Mouse (Mus musculus): ENCODE data around the gene Csf1. TPM values are rescaled to one million over a fixed set of nuclear protein-coding genes. Genes with fewer than 3 reads are reported as not detected.

Csf1 gene
- 10.5 TPM for polyA plus RNA-seq (2015; fragmentation: Illumina TruSeq; extraction: RNeasy Lipid Tissue Mini Kit (QIAGEN cat#74804); ENCODE audit: insufficient read depth, low read depth, low replicate concordance)

GRCm38 (mm10) chr3:107759929-107760581 lies at the start of gene Csf1:
TSS of gene Csf1 (minus strand) at chr3:107760469.

GRCm38 (mm10) chr3:107695948-107696881 lies 64.1 kb downstream of the Csf1 start, which contains the start of gene Ahcyl1:
TSS of gene Ahcyl1 (minus strand) at chr3:107696560.

Other genes starting within 250 kb of the Csf1 start
- gene Slc6a17, start 242.5 kb downstream of the Csf1 start, polyA plus RNA-seq (2015; fragmentation: Illumina TruSeq; extraction: RNeasy Lipid Tissue Mini Kit (QIAGEN cat#74804); ENCODE audit: insufficient read depth, low read depth, low replicate concordance): 2.5 TPM
- not detected for gene Ubl4b, start 205.4 kb downstream of the Csf1 start, polyA plus RNA-seq (2015; fragmentation: Illumina TruSeq; extraction: RNeasy Lipid Tissue Mini Kit (QIAGEN cat#74804); ENCODE audit: insufficient read depth, low read depth, low replicate concordance)
- not detected for gene Alx3, start 165.4 kb downstream of the Csf1 start, polyA plus RNA-seq (2015; fragmentation: Illumina TruSeq; extraction: RNeasy Lipid Tissue Mini Kit (QIAGEN cat#74804); ENCODE audit: insufficient read depth, low read depth, low replicate concordance)
- gene Gm10961, start 129.1 kb downstream of the Csf1 start, polyA plus RNA-seq (2015; fragmentation: Illumina TruSeq; extraction: RNeasy Lipid Tissue Mini Kit (QIAGEN cat#74804); ENCODE audit: insufficient read depth, low read depth, low replicate concordance): not detected
- gene Strip1, start 128.8 kb downstream of the Csf1 start, polyA plus RNA-seq (2015; fragmentation: Illumina TruSeq; extraction: RNeasy Lipid Tissue Mini Kit (QIAGEN cat#74804); ENCODE audit: insufficient read depth, low read depth, low replicate concordance): 11.4 TPM
- gene Ahcyl1, start 63.9 kb downstream of the Csf1 start, polyA plus RNA-seq (2015; fragmentation: Illumina TruSeq; extraction: RNeasy Lipid Tissue Mini Kit (QIAGEN cat#74804); ENCODE audit: insufficient read depth, low read depth, low replicate concordance): 24.6 TPM
- not detected for gene Eps8l3, start 116.8 kb upstream of the Csf1 start, polyA plus RNA-seq (2015; fragmentation: Illumina TruSeq; extraction: RNeasy Lipid Tissue Mini Kit (QIAGEN cat#74804); ENCODE audit: insufficient read depth, low read depth, low replicate concordance)
- gene Gstm5, start 135.4 kb upstream of the Csf1 start, polyA plus RNA-seq (2015; fragmentation: Illumina TruSeq; extraction: RNeasy Lipid Tissue Mini Kit (QIAGEN cat#74804); ENCODE audit: insufficient read depth, low read depth, low replicate concordance): 23.1 TPM
- gene Gstm7, start 171.3 kb upstream of the Csf1 start, polyA plus RNA-seq (2015; fragmentation: Illumina TruSeq; extraction: RNeasy Lipid Tissue Mini Kit (QIAGEN cat#74804); ENCODE audit: insufficient read depth, low read depth, low replicate concordance): 5.1 TPM
- gene Gstm6, start 183.3 kb upstream of the Csf1 start, polyA plus RNA-seq (2015; fragmentation: Illumina TruSeq; extraction: RNeasy Lipid Tissue Mini Kit (QIAGEN cat#74804); ENCODE audit: insufficient read depth, low read depth, low replicate concordance): 1.3 TPM
- gene Gstm3, start 208.8 kb upstream of the Csf1 start, polyA plus RNA-seq (2015; fragmentation: Illumina TruSeq; extraction: RNeasy Lipid Tissue Mini Kit (QIAGEN cat#74804); ENCODE audit: insufficient read depth, low read depth, low replicate concordance): not detected
- 106 TPM for gene Gstm2, start 226.0 kb upstream of the Csf1 start, polyA plus RNA-seq (2015; fragmentation: Illumina TruSeq; extraction: RNeasy Lipid Tissue Mini Kit (QIAGEN cat#74804); ENCODE audit: insufficient read depth, low read depth, low replicate concordance)